Mouse (Mus musculus): ENCODE results near the gene Miga1.
A peak's percentile ranks its signal among the peaks of the same experiment; 100 is the strongest.

Gene Miga1

DNA sequence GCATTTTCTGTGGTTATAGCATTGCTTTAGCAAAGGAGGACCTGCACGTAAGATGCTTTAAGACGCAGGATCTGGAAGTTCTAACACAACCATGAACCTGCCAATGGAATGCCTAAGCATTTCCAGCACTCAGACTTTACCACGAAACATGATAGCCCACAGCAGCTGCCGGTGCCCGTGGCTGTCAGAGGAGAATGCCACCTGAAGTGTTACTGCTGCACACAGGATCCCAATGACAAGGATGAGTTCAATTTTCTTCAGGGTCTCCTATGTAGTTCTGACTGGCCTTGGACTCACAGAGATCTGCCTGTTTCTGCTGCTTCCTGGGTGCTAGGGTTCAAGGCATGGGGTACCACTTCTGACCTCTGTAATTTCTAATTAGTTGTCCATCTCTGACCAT, 55.4 kb downstream of the Miga1 start:
- DNase-seq, result no peak

DNA sequence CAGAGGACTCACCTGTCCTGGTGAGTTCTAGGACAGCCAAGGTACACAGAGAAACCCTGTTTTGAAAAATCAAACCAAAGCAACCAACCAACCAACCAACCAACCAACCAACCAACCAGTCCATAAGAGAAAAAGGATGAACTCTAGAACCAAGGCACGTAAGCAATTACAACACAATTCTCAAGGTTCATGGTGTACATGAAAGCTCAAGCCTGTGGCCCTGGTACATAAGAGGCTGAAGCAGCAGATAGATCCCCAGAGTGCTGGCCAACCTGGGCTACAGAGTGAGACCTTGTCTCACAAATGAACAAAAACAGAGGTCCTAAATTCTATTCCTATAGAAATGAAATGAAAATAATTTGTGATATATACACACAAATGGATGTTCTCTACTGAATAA, 55.9 kb downstream of the Miga1 start:
- DNase-seq, result no peak

DNA sequence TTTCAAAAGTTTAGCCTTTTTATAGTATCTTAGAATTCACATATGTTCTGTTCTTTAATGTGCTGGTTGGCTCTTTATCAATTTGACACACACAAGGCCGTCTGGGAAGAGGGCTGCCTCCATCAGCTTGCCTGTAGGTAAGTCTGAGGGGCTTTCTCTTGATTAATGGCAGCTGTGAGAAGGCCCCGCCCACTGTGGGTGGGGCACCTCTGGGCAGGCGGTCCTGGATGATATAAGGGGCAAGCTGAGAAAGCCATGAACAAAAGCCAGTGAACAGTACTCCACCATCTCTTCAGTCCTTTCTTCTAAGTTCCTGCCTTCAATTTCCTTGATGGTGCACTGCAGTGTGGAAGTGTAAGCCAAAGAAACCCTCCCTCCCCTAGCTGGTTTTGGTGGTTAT, 58.1 kb downstream of the Miga1 start:
- DNase-seq, result no peak

DNA sequence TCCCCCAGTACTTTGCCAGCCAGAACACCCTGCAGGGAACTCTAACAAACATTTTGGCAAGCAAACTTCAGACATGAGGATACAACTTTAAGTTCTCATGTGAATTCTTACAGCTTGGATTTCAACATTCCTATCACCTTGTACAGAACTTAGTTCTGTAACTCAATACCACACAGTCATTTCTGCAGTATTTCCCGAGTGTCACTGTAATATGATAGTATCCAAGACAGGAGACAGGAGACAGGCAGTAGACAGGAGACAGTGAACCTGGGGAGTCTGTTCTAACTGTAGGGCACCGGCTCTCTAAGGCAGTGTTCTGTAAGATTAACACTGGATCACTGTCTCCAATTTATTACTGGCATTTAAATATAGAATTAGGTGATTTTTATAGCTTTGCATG, 61.8 kb downstream of the Miga1 start:
- no peak for DNase-seq

- DNase-seq, result no peak
These were observed 62.3 kb downstream of the Miga1 start for GRCm38 (mm10) chr3:152277912-152278311.

DNA sequence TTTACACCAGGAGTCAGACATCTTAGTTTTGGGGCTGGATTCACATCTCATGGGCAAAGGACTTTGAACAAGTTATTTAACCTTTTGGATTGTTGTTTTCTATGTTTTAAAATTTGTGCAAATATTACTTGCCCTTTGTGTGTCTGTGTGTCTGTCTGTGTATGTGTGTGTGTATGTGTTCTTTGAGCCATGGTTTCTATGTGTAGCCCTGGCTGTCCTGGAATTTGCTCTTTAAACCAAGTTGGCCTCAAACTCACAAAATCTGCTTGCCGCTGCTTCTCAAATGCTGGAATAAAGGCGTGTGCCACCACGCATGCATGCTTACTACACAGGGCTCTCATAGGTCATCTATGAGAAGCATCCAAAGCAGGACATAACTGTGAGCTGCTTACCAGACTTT, 63.3 kb downstream of the Miga1 start:
- no peak for DNase-seq

DNA sequence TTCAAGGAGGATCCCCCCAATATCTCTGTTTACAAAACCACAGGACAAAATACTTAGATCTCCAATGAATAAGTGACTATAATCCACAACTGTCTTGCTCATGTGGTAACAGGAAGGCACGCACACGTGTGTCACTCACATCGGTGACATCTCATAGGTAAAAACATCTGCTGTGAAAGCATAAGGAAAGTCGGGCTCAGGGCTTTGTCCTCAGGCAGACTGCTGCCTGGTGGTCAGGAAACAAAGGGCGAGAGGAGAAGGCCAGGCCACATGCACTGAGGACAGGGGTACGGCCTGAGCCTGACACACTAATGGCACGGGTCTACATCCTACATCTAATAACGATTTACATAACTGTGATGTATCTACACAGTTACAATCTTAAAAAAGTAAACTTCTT, 65.2 kb downstream of the Miga1 start:
- no peak for DNase-seq

DNA sequence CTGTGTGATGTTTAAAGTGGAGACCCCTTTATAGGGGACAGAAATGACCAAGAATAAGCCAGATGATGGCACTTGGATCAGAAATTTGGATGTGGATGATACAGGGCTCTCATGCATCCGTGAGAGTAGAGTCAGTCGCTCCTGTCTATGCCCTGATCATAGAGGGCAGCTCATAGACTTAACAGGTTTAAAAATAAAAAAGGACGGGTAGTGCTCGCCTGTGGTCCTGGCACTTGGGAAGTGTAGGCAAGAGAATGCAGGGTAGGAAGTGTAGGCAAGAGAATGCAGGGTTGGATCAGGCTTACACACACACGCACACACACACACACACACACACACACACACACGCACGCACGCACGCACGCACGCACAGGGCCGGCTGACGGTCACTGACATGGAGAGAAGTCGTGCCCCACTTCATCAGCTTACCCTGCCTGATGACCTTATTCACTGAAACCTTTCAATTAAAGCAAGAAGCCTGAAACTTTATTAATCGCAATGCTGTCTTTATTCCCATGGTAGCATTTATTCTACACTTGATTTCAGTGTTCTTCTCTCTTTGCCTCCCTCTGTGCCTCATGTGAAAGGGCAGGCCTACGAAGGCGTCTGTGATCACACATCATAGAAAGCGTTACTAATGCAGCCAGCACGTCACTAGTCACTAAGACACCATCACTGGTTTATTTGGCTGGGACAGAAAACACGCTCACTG, 67.1 kb downstream of the Miga1 start:
- no peak for DNase-seq

DNA sequence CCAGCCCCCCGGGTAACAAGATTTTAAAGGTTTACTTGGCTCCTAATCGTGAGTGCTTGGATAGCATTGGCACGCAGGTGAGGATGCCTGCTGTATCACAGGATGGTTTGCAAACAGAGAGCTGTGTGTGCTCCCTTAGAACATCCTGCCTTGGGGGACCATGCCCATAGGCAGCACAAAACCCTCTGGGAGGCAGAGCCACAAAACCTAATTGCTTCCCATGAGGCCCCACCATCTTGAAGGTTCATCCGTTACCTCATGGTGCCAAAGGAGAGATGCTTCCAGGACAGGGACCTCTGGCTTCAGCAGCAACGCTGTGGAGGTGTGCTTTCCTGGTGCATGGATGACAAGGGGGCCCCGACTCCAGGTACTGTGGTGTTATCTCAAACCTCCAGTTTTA, 68.3 kb downstream of the Miga1 start:
- DNase-seq, result no peak

- DNase-seq, result no peak
These were observed 69.0 kb downstream of the Miga1 start for GRCm38 (mm10) chr3:152271071-152271710.

- DNase-seq, result no peak
These were observed 72.1 kb downstream of the Miga1 start for GRCm38 (mm10) chr3:152268099-152268498.

GRCm38 (mm10) chr3:152266036-152266421, 74.2 kb downstream of the Miga1 start, which contains the start of gene Nexn:
Nexn (minus strand) TSS chr3:152266350.
- DNase-seq, result no peak

DNA sequence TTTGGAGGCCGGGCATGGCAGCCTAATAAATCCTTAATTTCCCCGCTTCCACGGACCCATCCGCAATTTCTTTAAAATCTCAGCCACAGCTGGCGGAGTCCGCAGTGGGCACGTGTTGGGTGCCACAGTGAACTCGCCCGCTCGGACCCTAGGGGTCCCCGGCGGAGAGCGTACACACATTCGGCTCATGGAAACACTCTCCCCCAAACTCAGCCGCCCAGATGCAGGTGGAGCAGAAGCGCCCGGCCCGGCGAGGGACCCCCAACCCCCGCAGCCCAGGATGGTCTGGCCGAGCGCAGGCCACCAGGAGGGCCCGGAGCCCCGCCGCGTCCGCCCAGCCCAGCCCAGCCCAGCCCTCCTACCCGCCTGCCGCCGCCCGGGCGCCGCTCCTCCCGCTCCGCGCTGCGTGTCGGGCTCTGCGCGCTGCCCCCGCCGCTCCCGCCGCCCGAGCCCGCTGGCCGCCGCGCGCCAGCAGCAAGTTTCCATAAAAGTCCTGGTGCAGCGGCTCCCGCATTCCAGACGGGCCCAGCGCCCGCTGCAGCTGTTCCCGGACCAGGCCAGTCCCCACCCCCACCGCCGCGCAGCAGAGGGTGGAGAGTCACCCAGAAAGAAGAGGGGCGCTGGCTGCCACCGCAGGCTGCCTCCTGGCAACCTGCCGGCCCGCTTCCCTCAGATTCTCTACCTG, 74.7 kb downstream of the Miga1 start:
- peak; percentile 27 for DNase-seq

DNA sequence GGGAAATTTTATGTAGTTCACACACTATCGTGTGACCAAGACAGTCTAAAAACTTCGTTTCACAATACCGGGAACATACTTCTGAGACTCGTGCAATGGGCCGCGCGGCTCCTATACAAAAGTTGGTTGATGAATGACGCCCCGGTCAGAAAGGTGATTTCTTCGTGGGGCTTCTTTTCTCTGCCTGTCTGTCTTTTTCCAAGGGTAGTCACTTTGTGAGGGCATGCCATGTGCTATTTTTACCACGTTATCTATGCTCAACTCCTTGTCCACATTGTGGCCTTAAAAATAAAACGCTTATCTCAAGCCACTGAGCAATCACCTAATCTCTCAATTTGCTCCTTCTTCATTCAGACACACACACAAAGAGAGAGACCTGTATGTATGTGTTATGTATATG, 75.4 kb downstream of the Miga1 start:
- DNase-seq, result no peak

DNA sequence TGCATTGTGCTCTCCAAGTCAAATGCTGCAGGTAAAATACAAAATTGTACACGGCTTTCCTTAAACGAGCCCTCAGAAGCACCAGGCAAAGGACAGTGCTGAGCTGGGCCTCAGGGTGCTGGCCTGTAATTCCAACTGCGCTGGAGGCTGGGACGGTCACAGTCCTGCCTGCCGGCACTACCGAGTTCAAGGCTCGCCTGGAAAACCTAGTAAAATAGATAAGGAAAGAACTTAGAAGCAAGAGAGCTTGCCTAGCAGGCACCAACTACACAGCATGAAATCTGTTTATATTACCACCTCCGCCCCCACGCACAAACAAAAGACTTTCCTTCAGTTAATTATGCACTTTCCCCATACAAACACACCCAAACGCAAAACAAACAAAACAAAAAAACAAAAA, 75.8 kb downstream of the Miga1 start:
- no peak for DNase-seq

- DNase-seq, result no peak
These were observed 78.3 kb downstream of the Miga1 start for GRCm38 (mm10) chr3:152261948-152262347.

DNA sequence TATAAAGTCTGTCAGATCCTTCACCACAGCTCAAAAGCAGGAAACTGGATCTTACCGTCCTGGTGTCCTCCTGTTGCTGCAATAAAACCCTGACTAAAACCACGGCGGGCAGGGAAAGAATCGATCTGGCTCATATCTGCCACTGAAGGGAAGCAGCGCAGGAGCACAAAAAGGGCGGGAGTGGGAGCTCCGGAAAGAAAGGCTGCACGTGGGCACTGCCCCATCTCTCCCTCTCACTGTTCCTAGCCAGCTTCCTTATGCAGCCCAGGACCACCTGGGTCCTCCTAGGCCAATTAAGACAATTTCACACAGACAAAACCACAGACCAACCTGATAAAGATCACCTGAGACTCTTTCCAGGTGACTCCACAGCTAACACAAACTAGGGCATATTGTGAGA, 78.8 kb downstream of the Miga1 start:
- no peak for DNase-seq

DNA sequence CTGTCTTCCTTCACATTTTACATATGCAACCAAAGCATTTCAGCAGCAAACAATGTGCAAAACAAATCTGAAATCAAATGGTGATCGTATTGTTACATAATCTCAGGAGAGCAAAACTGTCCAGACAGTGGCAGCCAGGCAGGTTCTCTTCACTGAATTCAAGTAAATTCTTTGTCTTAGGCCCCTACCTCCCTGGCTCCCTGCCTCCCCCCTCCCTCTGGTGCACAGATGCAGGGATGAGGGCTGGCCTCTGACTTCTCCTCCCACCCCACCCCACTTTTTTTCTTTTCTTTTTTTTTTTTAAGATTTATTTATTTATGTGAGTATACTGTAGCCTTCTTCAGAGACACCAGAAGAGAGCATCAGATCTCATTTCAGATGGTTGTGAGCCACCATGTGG, 79.8 kb downstream of the Miga1 start:
- no peak for DNase-seq

DNA sequence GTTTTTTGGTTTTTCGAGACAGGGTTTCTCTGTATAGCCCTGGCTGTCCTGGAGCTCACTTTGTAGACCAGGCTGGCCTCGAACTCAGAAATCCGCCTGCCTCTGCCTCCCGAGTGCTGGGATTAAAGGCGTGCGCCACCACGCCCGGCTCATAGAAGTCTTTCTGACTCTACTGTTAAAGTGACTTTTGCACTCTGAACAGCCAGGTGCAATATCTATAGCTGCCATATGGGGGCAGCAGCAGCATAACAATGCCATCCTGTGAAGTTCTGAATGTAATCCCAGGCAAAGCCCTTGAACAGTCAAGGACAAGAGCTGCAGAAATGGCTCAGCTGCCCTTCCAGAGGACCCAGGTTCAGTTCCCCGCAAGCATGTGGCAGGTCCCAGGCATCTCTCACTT, 80.8 kb downstream of the Miga1 start:
- DNase-seq, result peak; percentile 64

DNA sequence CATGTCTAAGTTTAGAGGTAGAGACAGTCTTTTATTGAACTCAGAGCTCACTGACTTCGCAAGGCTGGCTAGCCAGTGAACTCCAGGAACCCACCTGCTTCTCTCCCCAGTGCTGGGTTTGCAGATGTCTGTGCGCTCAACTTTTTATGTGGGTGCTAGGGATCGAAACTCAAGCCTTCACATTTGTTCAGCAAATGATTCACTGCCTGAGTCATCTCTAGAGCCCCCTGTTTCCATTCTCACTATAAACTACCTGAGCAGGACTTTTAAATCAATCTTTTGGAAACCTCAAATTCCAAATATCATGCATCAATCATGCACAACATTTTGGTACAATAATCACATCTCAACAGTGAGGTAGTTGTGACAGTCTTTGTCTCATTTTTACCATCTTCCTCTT, 82.7 kb downstream of the Miga1 start:
- DNase-seq, result no peak

DNA sequence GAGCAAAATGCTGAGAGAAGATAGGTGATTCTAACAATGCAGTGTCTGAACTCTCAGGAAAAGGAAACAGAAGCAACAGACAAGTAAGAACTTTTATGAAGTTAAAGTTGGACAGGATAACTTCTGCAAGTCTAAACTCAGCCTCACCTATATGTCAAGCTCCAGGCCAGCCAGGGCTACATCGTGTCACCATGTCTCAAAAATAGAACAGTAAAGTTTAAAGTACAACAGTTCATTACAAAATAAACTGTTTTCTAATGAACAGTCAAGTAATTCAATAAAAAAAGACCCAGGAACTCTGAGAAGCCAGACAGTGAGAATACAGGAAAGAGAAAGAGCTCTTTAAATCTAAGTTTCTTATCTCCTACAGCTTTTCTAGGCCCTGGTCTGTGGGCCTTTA, 89.7 kb downstream of the Miga1 start:
- no peak for DNase-seq

GRCm38 (mm10) chr3:152247708-152248107, 92.5 kb downstream of the Miga1 start:
- DNase-seq, result no peak

GRCm38 (mm10) chr3:152245273-152245910, 94.8 kb downstream of the Miga1 start:
- peak; percentile 52 for DNase-seq

GRCm38 (mm10) chr3:152243304-152243703, 96.9 kb downstream of the Miga1 start:
- no peak for DNase-seq
